Mouse (Mus musculus): ENCODE measurements around the gene Il34. TPM values are rescaled to one million over a fixed set of nuclear protein-coding genes. Genes with fewer than 3 reads are reported as not detected.

Il34 gene
- polyA plus RNA-seq, 1 experiment from 2014 or later: 2.7 TPM

DNA sequence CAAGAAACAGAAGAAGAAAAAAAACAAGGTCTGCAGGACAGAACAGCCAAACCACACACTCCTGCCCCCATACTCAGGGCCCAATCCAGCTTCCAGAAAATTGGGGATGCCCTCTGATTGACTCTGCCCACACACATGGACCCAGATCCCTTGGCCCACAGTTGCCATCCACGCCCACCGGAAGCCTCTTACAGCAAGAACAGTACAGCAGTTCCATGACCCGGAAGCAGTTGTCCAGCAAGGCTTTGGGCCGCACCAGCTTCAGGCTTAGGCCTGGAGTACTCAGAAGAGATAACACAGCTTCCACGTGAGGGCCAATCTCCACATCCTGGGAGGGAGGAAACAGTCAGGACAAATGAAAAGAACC is 63.3 kb downstream of the Il34 start:
- Histone ChIP-seq H3K27me3 (no peaks in the 10 kb centered on the region), H3K36me3 (peaks cover 34% of the 10 kb centered on the region), H3K4me2 (no peak overlapping the region), H3K9ac (no peak overlapping the region), H3K4me3 (no peak overlapping the region), H3K27ac (no peak overlapping the region), H3K4me1 (replicated peaks) (no peaks in the 10 kb centered on the region), H3K9me3 (no peaks in the 10 kb centered on the region)
- no peak for ATAC-seq (ENCODE audit: low FRiP score)
- 95% methylated on average over 5 of the region's 5 CpGs for WGBS

DNA sequence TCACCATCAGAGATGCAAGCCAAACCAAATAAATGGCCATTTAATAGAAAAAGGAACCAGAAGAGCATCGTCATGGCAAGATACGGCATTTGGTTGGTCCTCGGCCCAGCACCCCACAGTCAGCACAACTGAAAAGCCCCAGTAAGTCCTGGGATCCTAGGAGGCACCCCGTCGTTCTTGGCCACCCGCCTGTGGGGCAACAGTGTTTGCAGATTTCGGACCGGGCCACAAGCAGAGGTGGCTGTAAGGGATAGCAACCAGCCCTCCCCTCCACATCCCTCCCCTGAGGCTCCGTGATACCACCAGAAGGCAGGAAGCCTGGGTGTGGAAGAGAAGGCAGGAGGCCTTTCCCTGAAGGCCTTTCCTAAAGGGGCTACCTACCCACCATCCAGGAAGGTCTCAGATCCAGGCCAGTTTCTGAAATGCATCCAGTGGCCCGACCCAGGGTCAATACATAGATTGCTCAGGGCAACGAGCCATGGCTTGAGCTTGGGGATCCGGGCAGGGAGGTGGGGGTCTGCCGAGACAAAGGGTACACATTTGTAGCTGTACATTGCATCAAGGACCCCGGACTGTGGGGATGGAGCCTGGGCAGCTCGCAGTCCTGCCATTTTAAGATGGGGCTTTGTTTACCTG is 63.8 kb downstream of the Il34 start:
- WGBS: 77% methylated on average over 15 of the region's 15 CpGs
- ATAC-seq (ENCODE audit: low FRiP score): no peak
- H3K36me3 ChIP-seq: peaks cover 39% of the 10 kb centered on the region

DNA sequence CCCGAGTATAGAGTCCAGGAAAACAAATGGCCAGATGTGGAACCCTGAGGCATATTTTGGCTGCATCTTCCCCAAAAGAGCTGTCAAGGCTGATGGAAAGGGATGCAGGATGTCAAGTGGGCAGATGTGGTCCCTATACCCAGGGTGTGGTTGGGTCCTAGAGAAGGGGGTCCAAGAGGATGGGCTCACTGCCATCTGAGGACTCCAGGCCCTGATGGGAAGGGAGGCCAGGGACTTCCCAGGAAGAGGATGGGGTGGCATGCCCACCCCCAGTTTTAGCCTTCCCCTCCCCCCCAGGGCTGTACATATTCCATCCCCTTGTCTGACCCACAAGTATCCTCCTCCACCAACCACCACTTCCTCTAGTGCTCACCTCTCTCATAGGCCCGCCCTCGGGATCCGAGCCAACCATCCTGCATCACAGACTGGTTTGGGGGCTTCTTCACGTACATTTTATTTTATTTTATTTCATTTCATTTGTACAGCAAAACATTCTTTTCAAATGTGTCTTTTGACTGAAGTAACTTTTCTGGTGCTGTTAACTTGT is 65.0 kb downstream of the Il34 start:
- Histone ChIP-seq H3K27ac (no peak overlapping the region), H3K27me3 (no peaks in the 10 kb centered on the region), H3K9me3 (no peaks in the 10 kb centered on the region), H3K4me3 (no peak overlapping the region), H3K36me3 (peaks cover 51% of the 10 kb centered on the region), H3K4me1 (replicated peaks) (no peaks in the 10 kb centered on the region), H3K4me2 (no peak overlapping the region), H3K9ac (no peak overlapping the region)
- ATAC-seq (ENCODE audit: low FRiP score): no peak
- WGBS: 93% methylated on average over 5 of the region's 5 CpGs

More for the DNA sequence above, 63.8 kb downstream of the Il34 start:
- H3K4me1 ChIP-seq (replicated peaks): no peaks in the 10 kb centered on the region
- H3K9ac ChIP-seq: no peak overlapping the region
- no peaks in the 10 kb centered on the region for H3K9me3 ChIP-seq
- H3K27ac ChIP-seq: no peak overlapping the region
- H3K27me3 ChIP-seq: no peaks in the 10 kb centered on the region
- no peak overlapping the region for H3K4me2 ChIP-seq
- no peak overlapping the region for H3K4me3 ChIP-seq

DNA sequence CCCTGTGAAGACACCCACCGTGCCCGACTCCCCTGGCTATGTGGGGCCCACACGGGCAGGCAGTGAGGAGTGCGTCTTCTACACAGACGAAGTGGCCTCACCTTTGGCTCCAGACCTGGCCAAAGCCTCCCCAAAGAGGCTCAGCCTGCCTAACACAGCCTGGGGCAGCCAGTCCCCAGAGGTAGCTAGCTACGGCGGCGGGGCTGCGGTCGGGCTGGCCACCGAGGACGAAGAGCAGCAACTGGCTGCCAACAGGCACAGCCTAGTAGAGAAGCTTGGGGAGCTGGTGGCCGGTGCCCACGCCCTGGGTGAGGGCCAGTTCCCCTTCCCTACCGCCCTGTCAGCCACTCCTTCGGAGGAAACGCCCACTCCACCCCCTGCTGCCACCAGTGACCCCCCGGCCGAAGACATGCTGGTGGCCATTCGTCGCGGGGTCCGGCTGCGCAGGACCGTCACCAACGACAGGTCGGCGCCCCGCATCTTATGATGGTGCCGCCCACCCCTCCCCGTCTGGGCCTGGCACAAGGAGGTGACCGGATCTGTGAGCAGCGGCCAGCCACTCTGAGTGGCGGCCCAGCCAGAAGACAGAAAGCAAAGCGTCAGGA is 67.0 kb downstream of the Il34 start:
- H3K27me3 ChIP-seq: no peaks in the 10 kb centered on the region
- H3K9me3 ChIP-seq: no peaks in the 10 kb centered on the region
- H3K4me3 ChIP-seq: no peak overlapping the region
- 93% methylated on average over 35 of the region's 35 CpGs for WGBS
- no peak overlapping the region for H3K4me2 ChIP-seq
- H3K9ac ChIP-seq: no peak overlapping the region
- H3K4me1 ChIP-seq (replicated peaks): no peaks in the 10 kb centered on the region
- no peak overlapping the region for H3K27ac ChIP-seq
- ATAC-seq (ENCODE audit: low FRiP score): no peak
- H3K36me3 ChIP-seq: peaks cover 70% of the 10 kb centered on the region

DNA sequence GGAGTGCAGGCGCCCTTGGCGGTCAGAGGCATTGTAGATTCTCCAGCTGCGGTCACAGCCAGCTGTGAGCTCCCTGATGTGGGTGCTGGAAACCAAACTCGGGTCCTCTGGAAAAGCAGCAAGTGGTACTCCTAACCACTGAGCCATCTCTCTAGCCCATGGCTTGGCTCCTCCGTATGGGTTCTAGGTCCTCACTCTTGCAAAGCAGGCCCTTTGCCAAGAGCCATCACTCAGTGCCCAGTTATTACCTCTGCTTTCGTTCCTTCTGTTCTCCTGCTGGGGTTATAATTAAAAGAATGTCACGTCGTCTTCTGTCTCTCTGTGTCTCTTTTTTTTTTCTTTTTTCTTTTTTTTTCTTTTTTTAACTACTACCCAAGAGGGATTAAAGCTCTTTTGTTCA is 72.7 kb downstream of the Il34 start:
- Histone ChIP-seq H3K9ac (no peak overlapping the region), H3K4me2 (no peak overlapping the region), H3K27ac (no peak overlapping the region), H3K4me3 (no peak overlapping the region), H3K36me3 (peaks cover 99% of the 10 kb centered on the region), H3K4me1 (replicated peaks) (no peaks in the 10 kb centered on the region), H3K9me3 (no peaks in the 10 kb centered on the region), H3K27me3 (no peaks in the 10 kb centered on the region)
- no peak for ATAC-seq (ENCODE audit: low FRiP score)
- WGBS: 83% methylated on average over 8 of the region's 8 CpGs

DNA sequence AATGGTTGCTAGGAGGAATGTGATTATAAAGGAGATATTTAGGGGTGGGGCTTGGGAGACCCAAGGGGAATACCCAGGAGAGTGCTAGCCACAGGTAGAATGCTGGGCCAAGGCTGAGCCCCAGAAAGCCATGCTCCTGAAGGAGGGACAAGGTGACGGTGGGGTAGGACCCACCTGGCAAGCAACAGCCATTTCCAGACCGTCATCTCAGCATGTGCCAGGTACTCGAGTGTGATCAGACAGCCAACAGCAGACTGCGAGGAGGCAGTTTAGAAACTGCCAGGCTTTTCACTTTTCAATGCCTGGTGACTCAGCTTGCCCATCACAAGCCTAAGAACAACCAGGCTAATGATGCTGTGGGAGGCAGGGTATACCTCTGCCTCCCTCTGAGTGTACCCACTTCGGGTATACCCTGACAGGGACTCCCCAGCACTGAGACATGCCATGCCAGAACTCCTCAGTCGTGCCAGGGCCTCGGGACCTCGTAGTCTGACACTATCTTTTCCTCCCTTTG is 74.3 kb downstream of the Il34 start:
- Histone ChIP-seq H3K27me3 (no peaks in the 10 kb centered on the region), H3K36me3 (peaks cover 99% of the 10 kb centered on the region), H3K27ac (no peak overlapping the region), H3K9me3 (no peaks in the 10 kb centered on the region), H3K4me2 (no peak overlapping the region), H3K9ac (no peak overlapping the region), H3K4me3 (no peak overlapping the region), H3K4me1 (replicated peaks) (peaks cover 8% of the 10 kb centered on the region)
- 94% methylated on average over 8 of the region's 8 CpGs for WGBS
- ATAC-seq (ENCODE audit: low FRiP score): no peak

DNA sequence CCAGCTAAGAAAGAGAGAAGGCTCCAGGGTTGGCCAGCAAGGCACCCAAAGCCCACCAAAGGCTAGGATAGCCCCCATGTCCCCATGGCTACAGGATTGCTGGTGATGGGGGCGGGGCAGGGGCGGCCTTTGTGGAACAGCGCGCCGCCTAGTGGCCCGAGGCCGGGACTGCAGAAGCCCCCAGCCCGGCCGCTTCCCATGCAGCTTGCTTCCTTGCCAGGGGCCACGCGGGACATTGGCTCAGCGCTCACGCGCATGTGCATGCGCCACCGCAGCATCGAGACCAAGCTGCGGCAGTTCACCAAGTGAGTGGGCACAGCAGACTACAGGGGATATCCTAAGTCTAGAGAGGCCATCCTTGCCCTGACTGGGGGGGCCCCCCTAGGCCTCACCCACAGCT is 78.8 kb downstream of the Il34 start:
- peaks cover 49% of the 10 kb centered on the region for H3K4me1 ChIP-seq (replicated peaks)
- H3K9me3 ChIP-seq: no peaks in the 10 kb centered on the region
- WGBS: 7% methylated on average over 18 of the region's 18 CpGs
- H3K27me3 ChIP-seq: no peaks in the 10 kb centered on the region
- no peak overlapping the region for H3K4me3 ChIP-seq
- H3K9ac ChIP-seq: peak overlapping the region; percentile 61
- no peak overlapping the region for H3K4me2 ChIP-seq
- peak; percentile 12; the same call in 1 of the 2 replicates for ATAC-seq (ENCODE audit: low FRiP score)
- no peak overlapping the region for H3K27ac ChIP-seq
- H3K36me3 ChIP-seq: peaks cover 74% of the 10 kb centered on the region

DNA sequence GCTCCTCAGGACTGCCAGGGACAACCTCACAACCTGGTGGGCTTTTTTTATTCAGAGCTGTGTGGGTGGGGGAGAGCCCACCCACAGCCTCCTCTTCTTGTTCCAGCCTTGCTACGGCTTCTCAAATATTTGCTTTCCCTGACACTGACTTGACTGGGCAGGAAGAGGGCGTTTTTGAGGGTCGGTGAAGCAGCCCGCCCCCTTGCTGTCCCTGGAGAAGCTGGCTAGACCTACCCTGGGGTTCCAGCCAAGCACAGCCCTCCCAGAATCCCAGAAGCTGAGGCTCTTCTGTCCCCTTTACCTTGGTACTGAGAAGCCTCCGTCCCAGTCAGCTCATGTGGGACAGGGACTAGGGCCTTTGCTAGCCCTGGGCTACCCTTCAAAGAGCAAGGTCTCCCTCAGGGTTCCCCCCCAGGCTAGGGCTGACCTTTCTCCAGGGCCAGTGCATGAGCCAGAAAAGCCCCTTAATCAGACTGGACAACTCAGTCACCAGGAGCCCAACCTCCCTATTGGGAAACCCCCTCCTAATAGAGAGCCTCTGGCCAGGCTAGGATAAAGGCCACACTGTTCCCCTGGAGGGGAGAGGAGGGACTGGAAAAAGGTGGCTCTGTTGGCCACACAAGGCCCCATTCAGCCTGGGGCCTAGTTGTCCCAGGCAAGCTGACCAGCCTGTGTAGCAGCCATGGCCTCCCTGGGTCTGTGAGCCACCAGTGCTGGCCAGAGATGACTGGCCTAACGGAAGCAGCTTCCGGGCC is 80.5 kb downstream of the Il34 start:
- no peak for ATAC-seq (ENCODE audit: low FRiP score)
- Histone ChIP-seq H3K9ac (peak overlapping the region; percentile 99), H3K4me1 (replicated peaks) (peaks cover 57% of the 10 kb centered on the region), H3K27me3 (no peaks in the 10 kb centered on the region), H3K36me3 (peaks cover 58% of the 10 kb centered on the region), H3K27ac (peak overlapping the region; percentile 96), H3K9me3 (no peaks in the 10 kb centered on the region), H3K4me3 (peak overlapping the region; percentile 4; the same call in 1 of the 2 replicates), H3K4me2 (peak overlapping the region; percentile 90)
- 50% methylated on average over 7 of the region's 7 CpGs for WGBS

DNA sequence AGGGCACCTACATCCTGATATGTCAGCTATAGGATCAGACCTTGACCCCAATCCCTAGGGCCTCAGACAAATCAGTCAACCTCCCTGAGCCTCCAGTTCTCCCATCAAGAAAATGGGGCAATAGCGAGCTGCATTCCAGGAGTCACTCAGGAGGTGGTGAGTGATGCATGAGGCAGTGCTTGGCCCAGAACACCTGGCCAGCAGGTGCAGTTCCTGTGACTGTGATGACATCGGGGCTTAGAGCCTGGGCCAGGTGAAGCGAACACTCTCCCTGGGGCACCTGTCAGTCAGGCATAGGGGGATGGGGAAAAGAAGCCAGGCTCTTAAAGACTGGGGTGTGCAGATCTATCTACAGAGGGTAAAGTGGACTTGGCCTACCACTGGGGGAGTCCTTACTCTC is 81.2 kb downstream of the Il34 start:
- WGBS: 78% methylated on average over 3 of the region's 3 CpGs
- 0 out of 2 replicates have a peak overlapping the region, but pooled peaks have one; percentile 4 for H3K4me3 ChIP-seq

DNA sequence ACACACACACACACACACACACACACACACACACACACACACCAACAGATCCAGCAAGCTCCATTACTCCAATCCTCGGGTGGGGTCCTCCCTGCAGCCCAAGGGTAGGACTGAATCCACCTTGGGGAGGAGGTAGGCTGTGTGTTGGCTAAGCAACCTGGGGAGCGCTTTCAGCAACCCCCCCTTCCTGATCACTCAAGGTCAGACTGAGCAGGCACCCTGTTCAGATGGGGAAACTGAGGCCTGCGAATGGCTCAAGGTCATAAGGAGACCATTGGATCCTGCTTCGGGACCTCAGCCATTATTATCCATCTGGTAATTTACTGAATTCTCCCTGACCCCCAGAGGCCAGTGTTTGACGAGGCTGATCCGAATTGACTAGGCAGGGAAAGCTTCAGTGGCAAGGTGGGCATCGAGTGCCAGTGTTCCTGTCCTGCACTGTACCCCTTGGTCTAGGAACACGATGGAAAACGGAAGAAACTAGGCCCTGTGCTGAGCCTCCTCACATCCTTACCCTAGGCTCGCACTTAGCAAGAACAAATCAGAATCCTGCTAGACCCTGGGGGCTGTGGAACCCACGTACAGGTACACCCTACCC is 83.2 kb downstream of the Il34 start:
- WGBS: 48% methylated on average over 11 of the region's 11 CpGs
- H3K9me3 ChIP-seq: no peaks in the 10 kb centered on the region
- peak overlapping the region; percentile 90 for H3K4me2 ChIP-seq
- H3K4me1 ChIP-seq (replicated peaks): peaks cover 81% of the 10 kb centered on the region
- no peaks in the 10 kb centered on the region for H3K27me3 ChIP-seq
- peak overlapping the region; percentile 99 for H3K9ac ChIP-seq
- peak overlapping the region; percentile 82 for H3K4me3 ChIP-seq
- no peak; the same call in 1 of the 2 replicates for ATAC-seq (ENCODE audit: low FRiP score)
- H3K36me3 ChIP-seq: peaks cover 30% of the 10 kb centered on the region
- peak overlapping the region; percentile 96 for H3K27ac ChIP-seq

More for the DNA sequence above, 81.2 kb downstream of the Il34 start:
- no peak for ATAC-seq (ENCODE audit: low FRiP score)
- H3K4me1 ChIP-seq (replicated peaks): peaks cover 65% of the 10 kb centered on the region
- H3K9me3 ChIP-seq: no peaks in the 10 kb centered on the region
- no peaks in the 10 kb centered on the region for H3K27me3 ChIP-seq
- H3K9ac ChIP-seq: peak overlapping the region; percentile 99
- H3K36me3 ChIP-seq: peaks cover 50% of the 10 kb centered on the region
- H3K4me2 ChIP-seq: peak overlapping the region; percentile 90
- peak overlapping the region; percentile 96 for H3K27ac ChIP-seq

DNA sequence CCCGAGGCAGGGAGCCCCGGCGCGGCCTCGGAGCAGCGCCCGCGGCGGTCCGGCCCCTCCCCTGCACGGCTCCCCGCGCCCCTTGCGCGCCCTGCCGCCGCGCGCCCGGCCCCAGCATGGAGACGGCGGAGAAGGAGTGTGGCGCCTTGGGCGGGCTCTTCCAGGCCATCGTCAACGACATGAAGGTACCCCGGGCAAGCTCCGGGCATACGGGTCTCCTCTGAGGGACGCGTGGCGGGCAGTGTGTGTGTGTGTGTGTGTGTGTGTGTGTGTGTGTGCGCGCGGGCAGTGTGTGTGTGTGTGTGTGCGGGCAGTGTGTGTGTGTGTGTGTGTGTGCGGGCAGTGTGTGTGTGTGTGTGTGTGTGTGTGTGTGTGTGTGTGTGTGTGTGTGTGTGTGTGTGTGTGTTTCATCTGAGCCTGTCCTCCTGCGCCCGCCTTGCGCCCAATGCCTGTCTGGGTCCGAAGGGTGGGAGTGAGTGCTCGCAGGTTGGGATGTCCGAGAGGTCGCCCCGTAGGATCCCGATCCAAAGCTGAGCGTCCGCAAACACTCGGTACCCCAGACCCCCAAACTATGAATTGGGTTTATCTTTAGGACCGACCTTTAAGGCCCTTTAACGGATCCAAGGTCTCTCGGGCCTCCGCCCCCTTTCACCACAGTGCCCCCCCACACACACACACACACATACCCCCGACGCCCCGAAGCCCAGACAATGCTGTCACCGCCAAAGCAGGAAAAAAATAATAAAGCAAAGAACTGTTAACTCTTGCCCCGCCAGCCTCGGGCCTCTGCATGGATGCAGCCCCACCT is 83.9 kb downstream of the Il34 start:
- 1% methylated on average over 46 of the region's 59 CpGs for WGBS
- H3K4me1 ChIP-seq (replicated peaks): peaks cover 83% of the 10 kb centered on the region

More for the DNA sequence above, 83.9 kb downstream of the Il34 start:
- H3K9ac ChIP-seq: peak overlapping the region; percentile 99
- no peaks in the 10 kb centered on the region for H3K9me3 ChIP-seq
- H3K36me3 ChIP-seq: peaks cover 23% of the 10 kb centered on the region
- no peaks in the 10 kb centered on the region for H3K27me3 ChIP-seq
- H3K4me3 ChIP-seq: peak overlapping the region; percentile 82
- H3K4me2 ChIP-seq: peak overlapping the region; percentile 90
- H3K27ac ChIP-seq: peak overlapping the region; percentile 96
- ATAC-seq (ENCODE audit: low FRiP score): peak; percentile 55

Data from hindbrain, embryonic 13.5 days (tissue).